Mouse (Mus musculus): Measurements from ENCODE around the gene Il1r2.

Gene Il1r2

GRCm38 (mm10) chr1:40073779-40074178 is at the start of gene Il1r2:
Gene Il1r2, plus strand, starts transcription at chr1:40074079.
- no peak for DNase-seq

- no peak for DNase-seq
Observed at GRCm38 (mm10) chr1:40024554-40025320, 49.1 kb upstream of the Il1r2 start.

GRCm38 (mm10) chr1:40025416-40025815 is 48.5 kb upstream of the Il1r2 start:
- DNase-seq, result no peak

- no peak for DNase-seq
Observed at GRCm38 (mm10) chr1:40027116-40027620, 46.7 kb upstream of the Il1r2 start.

GRCm38 (mm10) chr1:40028207-40028998 is 45.5 kb upstream of the Il1r2 start:
- DNase-seq, result no peak

- no peak for DNase-seq
Observed at GRCm38 (mm10) chr1:40029597-40029996, 44.3 kb upstream of the Il1r2 start.

GRCm38 (mm10) chr1:40030287-40030975 is 43.4 kb upstream of the Il1r2 start:
- DNase-seq, result no peak

- DNase-seq, result no peak
Observed at GRCm38 (mm10) chr1:40030976-40031356, 42.9 kb upstream of the Il1r2 start.

- DNase-seq, result no peak
Observed at GRCm38 (mm10) chr1:40031626-40032025, 42.3 kb upstream of the Il1r2 start.

GRCm38 (mm10) chr1:40033315-40033714 is 40.6 kb upstream of the Il1r2 start:
- DNase-seq, result no peak

GRCm38 (mm10) chr1:40033743-40034420 is 40.0 kb upstream of the Il1r2 start:
- no peak for DNase-seq

- no peak for DNase-seq
Observed at GRCm38 (mm10) chr1:40037831-40038230, 36.0 kb upstream of the Il1r2 start.

GRCm38 (mm10) chr1:40045686-40046085 is 28.2 kb upstream of the Il1r2 start:
- DNase-seq, result no peak

GRCm38 (mm10) chr1:40046600-40046999 is 27.3 kb upstream of the Il1r2 start:
- DNase-seq, result no peak

- DNase-seq, result no peak
Observed at GRCm38 (mm10) chr1:40051157-40051556, 22.7 kb upstream of the Il1r2 start.

GRCm38 (mm10) chr1:40052156-40052555 is 21.7 kb upstream of the Il1r2 start:
- DNase-seq, result no peak

- no peak for DNase-seq
Observed at GRCm38 (mm10) chr1:40053071-40053470, 20.8 kb upstream of the Il1r2 start.

GRCm38 (mm10) chr1:40055051-40055450 is 18.8 kb upstream of the Il1r2 start:
- no peak for DNase-seq

- DNase-seq, result no peak
Observed at GRCm38 (mm10) chr1:40055963-40056362, 17.9 kb upstream of the Il1r2 start.

- no peak for DNase-seq
Observed at GRCm38 (mm10) chr1:40057351-40057750, 16.5 kb upstream of the Il1r2 start.

GRCm38 (mm10) chr1:40058013-40058412 is 15.9 kb upstream of the Il1r2 start:
- DNase-seq, result no peak

- DNase-seq, result peak in 1 of 2 experiments; percentile 24
Observed at GRCm38 (mm10) chr1:40059122-40059774, 14.6 kb upstream of the Il1r2 start.
